Mouse (Mus musculus): ENCODE measurements around the gene Dnajb12. TPM values are rescaled to one million over a fixed set of nuclear protein-coding genes. Genes with fewer than 3 reads are reported as not detected.

Dnajb12 gene
- polyA plus RNA-seq, 1 experiment from 2014 or later: 18.0 TPM

- Histone ChIP-seq H3K9me3 (no peaks in the 10 kb centered on the region), H3K4me1 (peaks cover 4% of the 10 kb centered on the region; the same call in 1 of the 2 replicates)
- whole genome bisulfite sequencing: 43% methylated on average over 3 of the region's 3 CpGs
Observed at GRCm38 (mm10) chr10:59934039-59934438, 54.7 kb downstream of the Dnajb12 start.

GRCm38 (mm10) chr10:59936058-59936856 is 56.9 kb downstream of the Dnajb12 start:
- Histone ChIP-seq H3K27ac (no peak overlapping the region), H3K4me2 (no peak overlapping the region), H3K36me3 (replicated peaks) (no peaks in the 10 kb centered on the region), H3K27me3 (replicated peaks) (no peaks in the 10 kb centered on the region), H3K9me3 (no peaks in the 10 kb centered on the region), H3K4me3 (no peak overlapping the region), H3K9ac (no peak overlapping the region), H3K4me1 (no peaks in the 10 kb centered on the region)
- no peak for ATAC-seq (replicated peaks)
- WGBS: 52% methylated on average over 8 of the region's 8 CpGs

More at GRCm38 (mm10) chr10:59934039-59934438, 54.7 kb downstream of the Dnajb12 start:
- no peaks in the 10 kb centered on the region for H3K27me3 ChIP-seq (replicated peaks)
- H3K4me3 ChIP-seq: no peak overlapping the region
- no peaks in the 10 kb centered on the region for H3K36me3 ChIP-seq (replicated peaks)
- H3K4me2 ChIP-seq: no peak overlapping the region
- ATAC-seq (replicated peaks): no peak
- H3K27ac ChIP-seq: no peak overlapping the region
- no peak overlapping the region for H3K9ac ChIP-seq

- Histone ChIP-seq H3K4me1 (peaks cover 16% of the 10 kb centered on the region), H3K27ac (no peak overlapping the region), H3K9ac (no peak overlapping the region), H3K36me3 (replicated peaks) (no peaks in the 10 kb centered on the region), H3K4me2 (no peak overlapping the region), H3K4me3 (no peak overlapping the region), H3K9me3 (no peaks in the 10 kb centered on the region), H3K27me3 (replicated peaks) (no peaks in the 10 kb centered on the region)
- WGBS: 88% methylated on average over 5 of the region's 5 CpGs
- no peak for ATAC-seq (replicated peaks)
Observed at GRCm38 (mm10) chr10:59938662-59939061, 59.3 kb downstream of the Dnajb12 start.

GRCm38 (mm10) chr10:59939081-59939480 is 59.7 kb downstream of the Dnajb12 start:
- no peak overlapping the region for H3K27ac ChIP-seq
- ATAC-seq (replicated peaks): no peak
- no peaks in the 10 kb centered on the region for H3K27me3 ChIP-seq (replicated peaks)
- no peak overlapping the region for H3K4me3 ChIP-seq
- H3K36me3 ChIP-seq (replicated peaks): no peaks in the 10 kb centered on the region
- no peaks in the 10 kb centered on the region for H3K9me3 ChIP-seq
- H3K4me2 ChIP-seq: no peak overlapping the region
- H3K4me1 ChIP-seq: peaks cover 18% of the 10 kb centered on the region
- WGBS: 52% methylated on average over 1 of the region's 1 CpGs
- no peak overlapping the region for H3K9ac ChIP-seq

GRCm38 (mm10) chr10:59942281-59942846 is 63.0 kb downstream of the Dnajb12 start:
- peak overlapping the region; percentile 73 for H3K27ac ChIP-seq
- peak overlapping the region; percentile 48 for H3K4me2 ChIP-seq
- peak overlapping the region; percentile 18 for H3K4me3 ChIP-seq
- ATAC-seq (replicated peaks): peak; percentile 34; the same call in 1 of the 2 replicates
- no peaks in the 10 kb centered on the region for H3K9me3 ChIP-seq
- H3K27me3 ChIP-seq (replicated peaks): no peaks in the 10 kb centered on the region
- H3K36me3 ChIP-seq (replicated peaks): no peaks in the 10 kb centered on the region
- peaks cover 18% of the 10 kb centered on the region for H3K4me1 ChIP-seq
- H3K9ac ChIP-seq: peak overlapping the region; percentile 24; the same call in 1 of the 2 replicates
- 55% methylated on average over 21 of the region's 21 CpGs for WGBS

GRCm38 (mm10) chr10:59942847-59943420 is 63.6 kb downstream of the Dnajb12 start:
- Histone ChIP-seq H3K27ac (peak overlapping the region; percentile 73), H3K9me3 (no peaks in the 10 kb centered on the region), H3K27me3 (replicated peaks) (no peaks in the 10 kb centered on the region), H3K4me1 (peaks cover 18% of the 10 kb centered on the region), H3K4me2 (peak overlapping the region; percentile 48), H3K9ac (peak overlapping the region; percentile 24; the same call in 1 of the 2 replicates), H3K36me3 (replicated peaks) (no peaks in the 10 kb centered on the region), H3K4me3 (peak overlapping the region; percentile 18)
- peak; percentile 79 for ATAC-seq (replicated peaks)
- WGBS: 2% methylated on average over 16 of the region's 16 CpGs

GRCm38 (mm10) chr10:59943421-59943989 is 64.1 kb downstream of the Dnajb12 start:
- H3K9me3 ChIP-seq: no peaks in the 10 kb centered on the region
- H3K36me3 ChIP-seq (replicated peaks): no peaks in the 10 kb centered on the region
- no peaks in the 10 kb centered on the region for H3K27me3 ChIP-seq (replicated peaks)
- H3K9ac ChIP-seq: no peak overlapping the region
- peaks cover 18% of the 10 kb centered on the region for H3K4me1 ChIP-seq
- H3K4me3 ChIP-seq: peak overlapping the region; percentile 18
- 42% methylated on average over 13 of the region's 13 CpGs for WGBS
- peak; percentile 53 for ATAC-seq (replicated peaks)
- peak overlapping the region; percentile 48 for H3K4me2 ChIP-seq
- H3K27ac ChIP-seq: peak overlapping the region; percentile 73

- H3K4me1 ChIP-seq: peaks cover 37% of the 10 kb centered on the region
- WGBS: 95% methylated on average over 3 of the region's 3 CpGs
- no peak overlapping the region for H3K4me3 ChIP-seq
- ATAC-seq (replicated peaks): no peak
- H3K9ac ChIP-seq: no peak overlapping the region
- H3K36me3 ChIP-seq (replicated peaks): no peaks in the 10 kb centered on the region
- H3K4me2 ChIP-seq: no peak overlapping the region
- no peaks in the 10 kb centered on the region for H3K27me3 ChIP-seq (replicated peaks)
- no peaks in the 10 kb centered on the region for H3K9me3 ChIP-seq
- no peak overlapping the region for H3K27ac ChIP-seq
Observed at GRCm38 (mm10) chr10:59945416-59945815, 66.1 kb downstream of the Dnajb12 start.

GRCm38 (mm10) chr10:59946362-59946761 is 67.0 kb downstream of the Dnajb12 start:
- 92% methylated on average over 5 of the region's 5 CpGs for WGBS

GRCm38 (mm10) chr10:59947296-59948073 is 68.1 kb downstream of the Dnajb12 start:
- H3K36me3 ChIP-seq (replicated peaks): no peaks in the 10 kb centered on the region
- H3K4me3 ChIP-seq: no peak overlapping the region
- 61% methylated on average over 7 of the region's 7 CpGs for WGBS
- no peak for ATAC-seq (replicated peaks)
- H3K9me3 ChIP-seq: no peaks in the 10 kb centered on the region
- H3K4me1 ChIP-seq: peaks cover 38% of the 10 kb centered on the region
- H3K27ac ChIP-seq: no peak overlapping the region
- no peaks in the 10 kb centered on the region for H3K27me3 ChIP-seq (replicated peaks)
- H3K9ac ChIP-seq: no peak overlapping the region
- H3K4me2 ChIP-seq: no peak overlapping the region

More at GRCm38 (mm10) chr10:59946362-59946761, 67.0 kb downstream of the Dnajb12 start:
- Histone ChIP-seq H3K4me3 (no peak overlapping the region), H3K27me3 (replicated peaks) (no peaks in the 10 kb centered on the region), H3K4me2 (no peak overlapping the region), H3K9ac (no peak overlapping the region), H3K9me3 (no peaks in the 10 kb centered on the region), H3K27ac (no peak overlapping the region), H3K4me1 (peaks cover 40% of the 10 kb centered on the region), H3K36me3 (replicated peaks) (no peaks in the 10 kb centered on the region)
- ATAC-seq (replicated peaks): no peak

- H3K27ac ChIP-seq: peak overlapping the region; percentile 21; the same call in 1 of the 2 replicates
- H3K4me1 ChIP-seq: peaks cover 34% of the 10 kb centered on the region
- H3K27me3 ChIP-seq (replicated peaks): no peaks in the 10 kb centered on the region
- H3K9me3 ChIP-seq: no peaks in the 10 kb centered on the region
- ATAC-seq (replicated peaks): no peak
- no peak overlapping the region for H3K9ac ChIP-seq
- H3K36me3 ChIP-seq (replicated peaks): no peaks in the 10 kb centered on the region
- H3K4me2 ChIP-seq: peak overlapping the region; percentile 94
- H3K4me3 ChIP-seq: 0 out of 2 replicates have a peak overlapping the region, but pooled peaks have one; percentile 75
- whole genome bisulfite sequencing: 55% methylated on average over 6 of the region's 6 CpGs
Observed at GRCm38 (mm10) chr10:59948363-59949254, 69.3 kb downstream of the Dnajb12 start.
